Mouse (Mus musculus): Measurements from ENCODE around the gene Ankrd23. TPM values are rescaled to one million over a fixed set of nuclear protein-coding genes. Genes with fewer than 3 reads are reported as not detected.

Gene Ankrd23
- total and polyA plus RNA-seq, 3 experiments: 2.9 to 3.7 TPM; not detected in 1

DNA sequence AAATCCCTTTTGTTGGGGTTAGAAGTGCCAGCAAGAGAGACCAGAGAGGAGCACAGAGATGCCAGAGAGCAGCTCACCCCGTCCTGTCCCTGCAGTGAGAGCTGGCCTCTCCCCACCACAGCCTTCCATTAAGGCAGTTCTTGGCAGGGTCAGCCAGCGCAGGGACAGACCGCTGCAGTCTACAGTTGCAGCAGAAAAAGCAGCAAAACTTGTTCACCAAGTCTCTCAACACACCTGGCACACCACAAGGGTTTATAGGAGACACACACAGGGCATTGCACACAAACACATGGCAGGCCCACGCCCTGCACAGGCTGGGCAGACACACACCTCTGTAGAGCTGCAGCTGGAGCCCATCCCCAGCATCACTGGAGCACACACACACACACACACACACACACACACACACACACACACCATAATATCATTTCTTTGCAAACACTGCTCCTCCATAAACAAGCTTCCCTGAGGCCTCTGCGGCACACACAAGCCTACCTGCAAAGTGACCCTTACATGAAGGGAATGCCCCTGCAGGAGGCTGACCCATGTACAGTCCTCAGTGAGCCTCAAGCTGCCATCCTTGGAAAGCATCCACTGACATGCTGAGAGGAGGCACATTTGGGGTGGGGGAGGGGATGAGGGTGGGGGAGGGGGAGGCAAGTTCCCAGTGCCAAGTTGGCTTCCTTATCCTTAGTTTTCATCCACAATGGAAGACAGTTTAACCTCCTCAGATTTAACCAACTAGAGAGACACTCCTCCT, 37.7 kb upstream of the Ankrd23 start:
- no peak for DNase-seq (ENCODE audit: low read depth, low spot score)
- H3K4me1 ChIP-seq (ENCODE audit: control insufficient read depth in 1 of 2, insufficient read depth in 2 of 2, low read length in 2 of 2): no peaks in the 10 kb centered on the region
- H3K4me3 ChIP-seq (ENCODE audit: control insufficient read depth in 1 of 2, insufficient read depth in 1 of 2, low read depth in 2 of 2, low read length in 2 of 2): no peak overlapping the region
- TF ChIP-seq GATA1 (IDR thresholded peaks at IDR 0.05; ENCODE audit: low read depth, low read length) (no peak), SMC3 (IDR thresholded peaks at IDR 0.05; ENCODE audit: low read depth, low read length) (no peak), KAT2A (conservative IDR thresholded peaks at IDR 0.05; ENCODE audit: low read depth, low read length) (no peak), MAFK (IDR thresholded peaks at IDR 0.05; ENCODE audit: borderline replicate concordance, low read depth, low read length) (no peak), USF2 (IDR thresholded peaks at IDR 0.05; ENCODE audit: borderline replicate concordance in 1 of 2, insufficient read depth in 1 of 2, low read depth in 1 of 2, low read length in 2 of 2) (no peak), POLR2A (IDR thresholded peaks at IDR 0.05; ENCODE audit: control insufficient read depth in 1 of 2, insufficient read depth in 1 of 2, low read depth in 1 of 2, low read length in 2 of 2, poor library complexity in 1 of 2) (no peak), RCOR1 (IDR thresholded peaks at IDR 0.05; ENCODE audit: low read depth, low read length) (no peak), NRF1 (IDR thresholded peaks at IDR 0.05; ENCODE audit: insufficient read depth, low read depth, low read length, poor library complexity, severe bottlenecking) (no peak), ZC3H11A (IDR thresholded peaks at IDR 0.05; ENCODE audit: low read depth, low read length) (no peak), ELF1 (IDR thresholded peaks at IDR 0.05; ENCODE audit: low read depth, low read length) (no peak), GABPA (IDR thresholded peaks at IDR 0.05; ENCODE audit: low read depth, low read length) (no peak)
- H3K9ac ChIP-seq (ENCODE audit: control insufficient read depth, low read depth, low read length, poor library complexity, severe bottlenecking): no peak overlapping the region
- H3K79me2 ChIP-seq (ENCODE audit: control insufficient read depth, insufficient read depth, low read length, poor library complexity): no peaks in the 10 kb centered on the region
- no peaks in the 10 kb centered on the region; a peak in 2 of 4 replicates for H3K27me3 ChIP-seq (ENCODE audit: control insufficient read depth in 1 of 2, insufficient read depth in 2 of 2, low read length in 2 of 2)
- H3K27ac ChIP-seq (ENCODE audit: control insufficient read depth, low read depth, low read length): no peak overlapping the region
- no peaks in the 10 kb centered on the region for H3K9me3 ChIP-seq (replicated peaks; ENCODE audit: insufficient read depth, low read length)
- no peaks in the 10 kb centered on the region for H3K36me3 ChIP-seq (ENCODE audit: control insufficient read depth in 1 of 2, insufficient read depth in 2 of 2, low read length in 2 of 2)

DNA sequence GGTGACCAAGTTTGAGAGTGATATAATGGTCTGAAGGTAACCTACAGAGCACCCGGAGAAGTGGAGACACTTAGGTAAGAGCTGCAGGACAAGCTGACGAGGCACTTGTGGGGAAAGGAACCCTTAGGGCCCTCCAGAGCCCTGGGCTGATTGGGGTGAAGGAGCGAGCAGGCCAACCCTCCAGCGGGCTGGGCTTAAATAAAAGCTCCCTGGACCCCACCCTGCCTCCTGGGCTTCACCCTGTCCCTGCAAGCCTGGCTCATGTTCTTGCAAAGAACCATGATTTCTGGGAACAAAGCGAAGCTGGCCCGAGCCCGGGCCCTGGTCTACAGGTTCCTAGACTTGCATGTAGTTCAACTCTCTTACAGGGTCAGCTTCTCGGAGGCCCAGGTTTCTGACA, 36.8 kb upstream of the Ankrd23 start:
- Histone ChIP-seq H3K9me3 (replicated peaks; ENCODE audit: insufficient read depth, low read length) (no peaks in the 10 kb centered on the region), H3K9ac (ENCODE audit: control insufficient read depth, low read depth, low read length, poor library complexity, severe bottlenecking) (no peak overlapping the region), H3K27ac (ENCODE audit: control insufficient read depth, low read depth, low read length) (no peak overlapping the region), H3K79me2 (ENCODE audit: control insufficient read depth, insufficient read depth, low read length, poor library complexity) (no peaks in the 10 kb centered on the region), H3K4me3 (ENCODE audit: control insufficient read depth in 1 of 2, insufficient read depth in 1 of 2, low read depth in 2 of 2, low read length in 2 of 2) (no peak overlapping the region), H3K36me3 (ENCODE audit: control insufficient read depth in 1 of 2, insufficient read depth in 2 of 2, low read length in 2 of 2) (no peaks in the 10 kb centered on the region), H3K27me3 (ENCODE audit: control insufficient read depth in 1 of 2, insufficient read depth in 2 of 2, low read length in 2 of 2) (no peaks in the 10 kb centered on the region; a peak in 2 of 4 replicates), H3K4me1 (ENCODE audit: control insufficient read depth in 1 of 2, insufficient read depth in 2 of 2, low read length in 2 of 2) (no peaks in the 10 kb centered on the region)
- DNase-seq (ENCODE audit: low read depth, low spot score): no peak
- TF ChIP-seq NRF1 (IDR thresholded peaks at IDR 0.05; ENCODE audit: insufficient read depth, low read depth, low read length, poor library complexity, severe bottlenecking) (no peak), ELF1 (IDR thresholded peaks at IDR 0.05; ENCODE audit: low read depth, low read length) (no peak), MEF2A (IDR thresholded peaks at IDR 0.05; ENCODE audit: extremely low read depth, insufficient replicate concordance, low read depth, low read length, poor library complexity, severe bottlenecking) (no peak), HCFC1 (IDR thresholded peaks at IDR 0.05; ENCODE audit: low read depth, low read length) (no peak), MYB (IDR thresholded peaks at IDR 0.05; ENCODE audit: low read depth, low read length) (no peak), POLR2AphosphoS5 (IDR thresholded peaks at IDR 0.05; ENCODE audit: borderline replicate concordance, low read depth, low read length) (no peak), MAFK (IDR thresholded peaks at IDR 0.05; ENCODE audit: borderline replicate concordance, low read depth, low read length) (no peak), ZNF384 (IDR thresholded peaks at IDR 0.05; ENCODE audit: low read depth, low read length) (no peak), TCF12 (IDR thresholded peaks at IDR 0.05; ENCODE audit: low read depth, low read length) (no peak), SMC3 (IDR thresholded peaks at IDR 0.05; ENCODE audit: low read depth, low read length) (no peak), MAX (IDR thresholded peaks at IDR 0.05; ENCODE audit: low read length) (no peak), ZKSCAN1 (IDR thresholded peaks at IDR 0.05; ENCODE audit: low read depth, low read length) (no peak), MAZ (IDR thresholded peaks at IDR 0.05; ENCODE audit: low read depth, low read length) (no peak), E2F4 (IDR thresholded peaks at IDR 0.05; ENCODE audit: borderline replicate concordance, low read depth, low read length) (no peak), USF2 (IDR thresholded peaks at IDR 0.05; ENCODE audit: borderline replicate concordance in 1 of 2, insufficient read depth in 1 of 2, low read depth in 1 of 2, low read length in 2 of 2) (no peak), CHD2 (IDR thresholded peaks at IDR 0.05; ENCODE audit: low read length) (no peak), GABPA (IDR thresholded peaks at IDR 0.05; ENCODE audit: low read depth, low read length) (no peak), SIN3A (IDR thresholded peaks at IDR 0.05; ENCODE audit: low read length) (no peak)

Data from MEL (cell line).